Mouse (Mus musculus): ENCODE data around the gene Slc22a15. TPM values are rescaled to one million over a fixed set of nuclear protein-coding genes. Genes with fewer than 3 reads are reported as not detected.

The Slc22a15 gene
- polyA plus RNA-seq, 1 experiment from 2014 or later, result 5.3 TPM

DNA sequence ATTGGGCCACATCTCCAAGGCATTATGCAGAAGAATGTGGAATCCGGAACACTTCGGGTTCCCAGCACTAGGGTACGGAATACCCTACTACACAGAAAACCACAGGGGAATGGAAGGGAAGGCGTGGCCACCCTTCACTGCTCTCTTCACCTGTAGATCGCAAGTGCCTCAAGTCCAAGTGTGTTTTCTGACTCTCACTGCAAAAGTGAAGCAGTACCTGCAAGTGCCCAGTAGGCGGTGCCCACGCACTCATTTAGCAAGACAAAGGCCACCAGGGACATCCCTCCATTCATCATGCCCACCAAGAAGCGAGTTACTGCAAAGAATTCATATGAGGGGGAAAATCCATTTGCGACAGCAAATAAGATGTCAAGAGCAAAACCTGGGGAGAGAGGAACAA lies 27.4 kb downstream of the Slc22a15 start:
- Histone ChIP-seq H3K9me3 (replicated peaks; ENCODE audit: control insufficient read depth, low read length) (no peaks in the 10 kb centered on the region), H3K4me3 (ENCODE audit: low read depth, low read length) (no peak overlapping the region), H3K36me3 (replicated peaks; ENCODE audit: control insufficient read depth, insufficient read depth, low read depth, low read length) (no peaks in the 10 kb centered on the region), H3K9ac (replicated peaks; ENCODE audit: low read length) (no peak overlapping the region), H3K4me2 (ENCODE audit: low read depth, low read length) (no peak overlapping the region), H3K4me1 (ENCODE audit: control insufficient read depth, insufficient read depth, low read length) (no peaks in the 10 kb centered on the region), H3K27me3 (ENCODE audit: control insufficient read depth, insufficient read depth, low read length) (no peaks in the 10 kb centered on the region), H3K27ac (replicated peaks; ENCODE audit: low read depth, low read length) (no peak overlapping the region)
- WGBS, result 28% methylated on average over 9 of the region's 9 CpGs
- peak; percentile 88 for DNase-seq (ENCODE audit: low spot score)
- no peak for ATAC-seq (replicated peaks; ENCODE audit: insufficient number of reproducible peaks, low FRiP score, low TSS enrichment, low read depth)

DNA sequence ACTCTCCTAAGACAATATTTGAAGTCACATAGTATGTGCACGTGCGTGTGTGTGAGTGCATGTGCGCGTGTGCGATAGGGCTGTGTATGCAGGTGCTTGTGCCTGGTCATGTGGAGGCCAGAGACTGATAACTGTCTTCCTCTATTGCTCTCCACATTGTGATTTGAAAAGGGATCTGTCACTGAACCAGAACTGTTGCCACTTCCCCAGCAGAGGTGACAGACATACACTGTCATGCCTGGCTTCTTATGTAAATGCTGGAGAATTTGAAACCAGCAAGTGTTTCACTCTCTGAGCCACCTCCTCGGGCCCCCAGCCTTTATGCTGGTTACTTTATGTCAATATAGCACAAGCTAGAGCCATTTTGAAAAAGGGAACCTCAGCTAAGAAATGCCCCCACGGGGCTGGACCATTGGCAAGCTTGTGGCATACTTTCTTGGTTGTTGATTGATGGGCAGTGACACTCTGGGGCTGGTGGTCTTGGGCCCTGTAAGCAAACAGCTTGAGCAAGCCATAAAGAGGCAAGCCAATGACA lies 28.8 kb downstream of the Slc22a15 start:
- no peaks in the 10 kb centered on the region for H3K27me3 ChIP-seq (ENCODE audit: control insufficient read depth, insufficient read depth, low read length)
- no peak for ATAC-seq (replicated peaks; ENCODE audit: insufficient number of reproducible peaks, low FRiP score, low TSS enrichment, low read depth)
- WGBS, result 81% methylated on average over 7 of the region's 7 CpGs

GRCm38 (mm10) chr3:101885591-101885990 lies 38.7 kb downstream of the Slc22a15 start:
- Histone ChIP-seq H3K36me3 (replicated peaks; ENCODE audit: control insufficient read depth, insufficient read depth, low read depth, low read length) (no peaks in the 10 kb centered on the region), H3K27me3 (ENCODE audit: control insufficient read depth, insufficient read depth, low read length) (no peaks in the 10 kb centered on the region), H3K27ac (replicated peaks; ENCODE audit: low read depth, low read length) (no peak overlapping the region), H3K4me2 (ENCODE audit: low read depth, low read length) (no peak overlapping the region), H3K9me3 (replicated peaks; ENCODE audit: control insufficient read depth, low read length) (no peaks in the 10 kb centered on the region), H3K4me1 (ENCODE audit: control insufficient read depth, insufficient read depth, low read length) (no peaks in the 10 kb centered on the region), H3K4me3 (ENCODE audit: low read depth, low read length) (no peak overlapping the region), H3K9ac (replicated peaks; ENCODE audit: low read length) (no peak overlapping the region)
- 62% methylated on average over 3 of the region's 3 CpGs for WGBS
- DNase-seq (ENCODE audit: low spot score) (no peak), ATAC-seq (replicated peaks; ENCODE audit: insufficient number of reproducible peaks, low FRiP score, low TSS enrichment, low read depth) (no peak)

More for the DNA sequence above, 28.8 kb downstream of the Slc22a15 start:
- H3K27ac ChIP-seq (replicated peaks; ENCODE audit: low read depth, low read length), result no peak overlapping the region
- no peak overlapping the region for H3K9ac ChIP-seq (replicated peaks; ENCODE audit: low read length)
- no peak for DNase-seq (ENCODE audit: low spot score)
- H3K4me3 ChIP-seq (ENCODE audit: low read depth, low read length), result no peak overlapping the region
- H3K36me3 ChIP-seq (replicated peaks; ENCODE audit: control insufficient read depth, insufficient read depth, low read depth, low read length), result no peaks in the 10 kb centered on the region
- H3K4me2 ChIP-seq (ENCODE audit: low read depth, low read length), result no peak overlapping the region
- no peaks in the 10 kb centered on the region for H3K9me3 ChIP-seq (replicated peaks; ENCODE audit: control insufficient read depth, low read length)
- H3K4me1 ChIP-seq (ENCODE audit: control insufficient read depth, insufficient read depth, low read length), result no peaks in the 10 kb centered on the region

- ATAC-seq (replicated peaks; ENCODE audit: insufficient number of reproducible peaks, low FRiP score, low TSS enrichment, low read depth) (no peak), DNase-seq (ENCODE audit: low spot score) (peak; percentile 26)
- Histone ChIP-seq H3K27ac (replicated peaks; ENCODE audit: low read depth, low read length) (no peak overlapping the region), H3K9ac (replicated peaks; ENCODE audit: low read length) (no peak overlapping the region), H3K36me3 (replicated peaks; ENCODE audit: control insufficient read depth, insufficient read depth, low read depth, low read length) (no peaks in the 10 kb centered on the region), H3K27me3 (ENCODE audit: control insufficient read depth, insufficient read depth, low read length) (no peaks in the 10 kb centered on the region), H3K9me3 (replicated peaks; ENCODE audit: control insufficient read depth, low read length) (no peaks in the 10 kb centered on the region), H3K4me3 (ENCODE audit: low read depth, low read length) (no peak overlapping the region), H3K4me2 (ENCODE audit: low read depth, low read length) (no peak overlapping the region), H3K4me1 (ENCODE audit: control insufficient read depth, insufficient read depth, low read length) (no peaks in the 10 kb centered on the region)
- WGBS, result 60% methylated on average over 4 of the region's 4 CpGs
Observed at GRCm38 (mm10) chr3:101885041-101885440, 39.2 kb downstream of the Slc22a15 start.

- Histone ChIP-seq H3K4me1 (ENCODE audit: control insufficient read depth, insufficient read depth, low read length) (no peaks in the 10 kb centered on the region), H3K4me3 (ENCODE audit: low read depth, low read length) (no peak overlapping the region), H3K36me3 (replicated peaks; ENCODE audit: control insufficient read depth, insufficient read depth, low read depth, low read length) (no peaks in the 10 kb centered on the region), H3K27me3 (ENCODE audit: control insufficient read depth, insufficient read depth, low read length) (no peaks in the 10 kb centered on the region), H3K4me2 (ENCODE audit: low read depth, low read length) (no peak overlapping the region), H3K27ac (replicated peaks; ENCODE audit: low read depth, low read length) (no peak overlapping the region), H3K9ac (replicated peaks; ENCODE audit: low read length) (no peak overlapping the region), H3K9me3 (replicated peaks; ENCODE audit: control insufficient read depth, low read length) (no peaks in the 10 kb centered on the region)
- DNase-seq (ENCODE audit: low spot score), result no peak
- ATAC-seq (replicated peaks; ENCODE audit: insufficient number of reproducible peaks, low FRiP score, low TSS enrichment, low read depth), result no peak
- WGBS, result 63% methylated on average over 3 of the region's 3 CpGs
Observed at GRCm38 (mm10) chr3:101883902-101884301, 40.4 kb downstream of the Slc22a15 start.

DNA sequence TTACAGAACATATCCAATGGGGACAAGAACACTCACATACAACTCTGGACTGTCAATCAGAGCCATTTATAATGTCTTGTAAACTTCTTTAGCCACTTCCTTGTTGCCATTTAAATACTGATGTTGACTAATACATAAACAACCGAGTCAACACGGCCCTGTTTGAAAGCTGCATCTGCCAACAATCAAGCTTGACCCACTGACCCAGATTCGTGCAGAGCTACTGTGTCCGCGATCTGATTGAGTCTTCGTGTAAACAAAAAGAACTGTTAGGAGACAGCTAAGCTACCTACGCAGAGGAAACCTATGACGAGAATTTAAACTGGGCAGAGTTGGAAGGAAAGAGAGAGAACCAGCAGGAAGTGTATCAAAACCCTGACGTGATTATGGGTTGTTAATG lies 42.5 kb downstream of the Slc22a15 start:
- H3K9ac ChIP-seq (replicated peaks; ENCODE audit: low read length), result no peak overlapping the region
- H3K4me1 ChIP-seq (ENCODE audit: control insufficient read depth, insufficient read depth, low read length), result no peaks in the 10 kb centered on the region
- H3K4me3 ChIP-seq (ENCODE audit: low read depth, low read length), result no peak overlapping the region
- no peak overlapping the region for H3K27ac ChIP-seq (replicated peaks; ENCODE audit: low read depth, low read length)
- no peaks in the 10 kb centered on the region for H3K36me3 ChIP-seq (replicated peaks; ENCODE audit: control insufficient read depth, insufficient read depth, low read depth, low read length)
- ATAC-seq (replicated peaks; ENCODE audit: insufficient number of reproducible peaks, low FRiP score, low TSS enrichment, low read depth), result no peak
- H3K9me3 ChIP-seq (replicated peaks; ENCODE audit: control insufficient read depth, low read length), result no peaks in the 10 kb centered on the region
- no peak for DNase-seq (ENCODE audit: low spot score)
- no peaks in the 10 kb centered on the region for H3K27me3 ChIP-seq (ENCODE audit: control insufficient read depth, insufficient read depth, low read length)
- 35% methylated on average over 9 of the region's 9 CpGs for WGBS
- no peak overlapping the region for H3K4me2 ChIP-seq (ENCODE audit: low read depth, low read length)

- no peaks in the 10 kb centered on the region for H3K27me3 ChIP-seq (ENCODE audit: control insufficient read depth, insufficient read depth, low read length)
- ATAC-seq (replicated peaks; ENCODE audit: insufficient number of reproducible peaks, low FRiP score, low TSS enrichment, low read depth), result no peak
- H3K4me1 ChIP-seq (ENCODE audit: control insufficient read depth, insufficient read depth, low read length), result no peaks in the 10 kb centered on the region
- 80% methylated on average over 6 of the region's 6 CpGs for WGBS
- H3K4me3 ChIP-seq (ENCODE audit: low read depth, low read length), result no peak overlapping the region
- H3K9me3 ChIP-seq (replicated peaks; ENCODE audit: control insufficient read depth, low read length), result no peaks in the 10 kb centered on the region
- no peak overlapping the region for H3K27ac ChIP-seq (replicated peaks; ENCODE audit: low read depth, low read length)
- no peak overlapping the region for H3K4me2 ChIP-seq (ENCODE audit: low read depth, low read length)
- peak; percentile 22 for DNase-seq (ENCODE audit: low spot score)
- no peaks in the 10 kb centered on the region for H3K36me3 ChIP-seq (replicated peaks; ENCODE audit: control insufficient read depth, insufficient read depth, low read depth, low read length)
- H3K9ac ChIP-seq (replicated peaks; ENCODE audit: low read length), result no peak overlapping the region
Observed at GRCm38 (mm10) chr3:101880818-101881217, 43.4 kb downstream of the Slc22a15 start.

GRCm38 (mm10) chr3:101878136-101878535 lies 46.1 kb downstream of the Slc22a15 start:
- no peak for ATAC-seq (replicated peaks; ENCODE audit: insufficient number of reproducible peaks, low FRiP score, low TSS enrichment, low read depth)

More at GRCm38 (mm10) chr3:101878136-101878535, 46.1 kb downstream of the Slc22a15 start:
- Histone ChIP-seq H3K27ac (replicated peaks; ENCODE audit: low read depth, low read length) (no peak overlapping the region), H3K4me2 (ENCODE audit: low read depth, low read length) (no peak overlapping the region), H3K9ac (replicated peaks; ENCODE audit: low read length) (no peak overlapping the region), H3K9me3 (replicated peaks; ENCODE audit: control insufficient read depth, low read length) (no peaks in the 10 kb centered on the region), H3K4me3 (ENCODE audit: low read depth, low read length) (no peak overlapping the region), H3K27me3 (ENCODE audit: control insufficient read depth, insufficient read depth, low read length) (no peaks in the 10 kb centered on the region), H3K4me1 (ENCODE audit: control insufficient read depth, insufficient read depth, low read length) (no peaks in the 10 kb centered on the region), H3K36me3 (replicated peaks; ENCODE audit: control insufficient read depth, insufficient read depth, low read depth, low read length) (no peaks in the 10 kb centered on the region)
- DNase-seq (ENCODE audit: low spot score), result no peak
- 36% methylated on average over 5 of the region's 5 CpGs for WGBS
